8 mouse cellular contexts compared by ENCODE assay signal in genomic region chr15:77306547-77307261, GRCm38 (mm10). TPM values are rescaled to one million over a fixed set of nuclear protein-coding genes. Genes with fewer than 3 reads are reported as not detected.
DNase-seq lines count a peak whose midpoint lies in the region; ATAC-seq and TF ChIP-seq lines count a peak whose summit lies in the region.

TSS of gene Rbfox2 (minus strand) at chr15:77307004.

- peak within 1 kb of the TSS; percentile 99 for H3K27ac ChIP-seq in hindbrain, embryonic 12.5 days
- peak within 1 kb of the TSS; percentile 99 for H3K27ac ChIP-seq in lung, postnatal 0 days (ENCODE audit: low read length)

- peaks cover 6% of the 10 kb centered on the region for H3K27me3 ChIP-seq in Patski
- H3K27me3 ChIP-seq in hindbrain, embryonic 12.5 days = no peaks in the 10 kb centered on the region
- H3K27me3 ChIP-seq in lung, postnatal 0 days (replicated peaks; ENCODE audit: insufficient read depth, low read length) = no peaks in the 10 kb centered on the region

- H3K4me3 ChIP-seq in hindbrain, embryonic 12.5 days = peak within 1 kb of the TSS; percentile 96
- H3K4me3 ChIP-seq in lung, postnatal 0 days (ENCODE audit: low read depth, low read length) = peak within 1 kb of the TSS; percentile 94

- CTCF ChIA-PET in Patski (lab: Charles Lee) = interaction anchor here (1.3 to 2.0 kb wide), 3 partner anchors 30 to 81 kb away, joined by 3 to 5 read pairs (median 4); no protein-coding TSS in a partner anchor

- peak; percentile 80 for DNase-seq in Patski (ENCODE audit: low read depth, low spot score)
- peak; percentile 96 for DNase-seq in cerebellum, adult 9-10 months
- DNase-seq in frontal cortex, postnatal 14 days (ENCODE audit: low spot score in 2 of 2) = peak; percentile 84 to 87
- DNase-seq in layer of hippocampus, postnatal 10 days (ENCODE audit: low spot score in 2 of 2) = peak; percentile 91 to 93
- peak; percentile 99 for DNase-seq in lung, postnatal 0 days (ENCODE audit: low spot score)
- DNase-seq in retina, embryonic 14.5 days (ENCODE audit: low spot score) = peak; percentile 96
- peak; percentile 90 to 95 for DNase-seq in urinary bladder, adult 18-20 months (ENCODE audit: low spot score in 2 of 2)

- TF ChIP-seq EP300 in lung, postnatal 0 days (IDR thresholded peaks at IDR 0.05) = no peak

- peak within 1 kb of the TSS; percentile 97 for H3K9ac ChIP-seq in hindbrain, embryonic 12.5 days
- peak within 1 kb of the TSS; percentile 88 for H3K9ac ChIP-seq in lung, postnatal 0 days (replicated peaks; ENCODE audit: low read depth)

- no peak for TF ChIP-seq CTCF in Patski (IDR thresholded peaks at IDR 0.05)
- no peak for TF ChIP-seq CTCF in lung, postnatal 0 days (IDR thresholded peaks at IDR 0.05)

- in situ Hi-C loops in Patski (cut with MboI; ENCODE audit: low pct_unique_long_range_greater_than_20kb) = no loop called here

- H3K4me2 ChIP-seq in hindbrain, embryonic 12.5 days (replicated peaks) = peak within 1 kb of the TSS; percentile 69
- H3K4me2 ChIP-seq in lung, postnatal 0 days (replicated peaks; ENCODE audit: low read depth, low read length) = peak within 1 kb of the TSS; percentile 80

- peak; percentile 90 for ATAC-seq in Patski
- peak; percentile 95 for ATAC-seq in hindbrain, embryonic 12.5 days (ENCODE audit: low FRiP score)
- ATAC-seq in lung, postnatal 0 days = peak; percentile 97

- POLR2A ChIA-PET in Patski (lab: Charles Lee) = interaction anchor here (0.6 to 1.8 kb wide), 3 partner anchors 10 to 314 kb away, joined by 3 to 5 read pairs (median 3); no protein-coding TSS in a partner anchor

- no peaks in the 10 kb centered on the region for H3K36me3 ChIP-seq in hindbrain, embryonic 12.5 days
- H3K36me3 ChIP-seq in lung, postnatal 0 days (ENCODE audit: insufficient read depth, low read length) = no peaks in the 10 kb centered on the region

- under 1% methylated on average over 89 of the region's 90 CpGs for WGBS in hindbrain, embryonic 12.5 days
- WGBS in lung, postnatal 0 days = under 1% methylated on average over 74 of the region's 90 CpGs

- H3K9me3 ChIP-seq in hindbrain, embryonic 12.5 days (replicated peaks) = no peaks in the 10 kb centered on the region
- H3K9me3 ChIP-seq in lung, postnatal 0 days (ENCODE audit: low read length) = no peaks in the 10 kb centered on the region

- H3K4me1 ChIP-seq in hindbrain, embryonic 12.5 days = peaks cover 28% of the 10 kb centered on the region
- peaks cover 19% of the 10 kb centered on the region; the same call in 1 of the 2 replicates for H3K4me1 ChIP-seq in lung, postnatal 0 days (ENCODE audit: insufficient read depth, low read depth, low read length)

RNA-seq across cellular contexts. Expression of gene Rbfox2, which starts in this region (rescaled TPM):
- 53.2 TPM for polyA plus RNA-seq in Patski (2021)
- polyA plus RNA-seq in hindbrain, embryonic 12.5 days (2016; fragmentation: Nextera tagmentation; extraction: Ambion mirVana) = 156 and 166 TPM in 2 replicates
- 100 to 1,000 TPM; 232 to 253 TPM for total RNA-seq in layer of hippocampus, postnatal 10 days (2021)
- polyA plus RNA-seq in lung, postnatal 0 days (2015; fragmentation: Nextera tagmentation; extraction: Ambion mirVana) = 17.4 and 18.8 TPM in 2 replicates

Comparison
In these comparisons a context has a peak if more than half of its experiments do, and no peak if none do; other contexts are left out.
1. Peak in every context shown above with its lines: DNase-seq, ATAC-seq, H3K4me3 ChIP-seq and H3K27ac ChIP-seq.